Mouse (Mus musculus): ENCODE data around the gene Hnrnpa2b1. TPM values are rescaled to one million over a fixed set of nuclear protein-coding genes. Genes with fewer than 3 reads are reported as not detected.

Gene Hnrnpa2b1
- 713 and 815 TPM in 2 replicates for polyA plus RNA-seq (2015; fragmentation: Nextera tagmentation; extraction: Ambion mirVana)

GRCm38 (mm10) chr6:51469715-51470310 lies at the start of gene Hnrnpa2b1:
Gene Hnrnpa2b1 (minus strand): TSS chr6:51469894.

DNA sequence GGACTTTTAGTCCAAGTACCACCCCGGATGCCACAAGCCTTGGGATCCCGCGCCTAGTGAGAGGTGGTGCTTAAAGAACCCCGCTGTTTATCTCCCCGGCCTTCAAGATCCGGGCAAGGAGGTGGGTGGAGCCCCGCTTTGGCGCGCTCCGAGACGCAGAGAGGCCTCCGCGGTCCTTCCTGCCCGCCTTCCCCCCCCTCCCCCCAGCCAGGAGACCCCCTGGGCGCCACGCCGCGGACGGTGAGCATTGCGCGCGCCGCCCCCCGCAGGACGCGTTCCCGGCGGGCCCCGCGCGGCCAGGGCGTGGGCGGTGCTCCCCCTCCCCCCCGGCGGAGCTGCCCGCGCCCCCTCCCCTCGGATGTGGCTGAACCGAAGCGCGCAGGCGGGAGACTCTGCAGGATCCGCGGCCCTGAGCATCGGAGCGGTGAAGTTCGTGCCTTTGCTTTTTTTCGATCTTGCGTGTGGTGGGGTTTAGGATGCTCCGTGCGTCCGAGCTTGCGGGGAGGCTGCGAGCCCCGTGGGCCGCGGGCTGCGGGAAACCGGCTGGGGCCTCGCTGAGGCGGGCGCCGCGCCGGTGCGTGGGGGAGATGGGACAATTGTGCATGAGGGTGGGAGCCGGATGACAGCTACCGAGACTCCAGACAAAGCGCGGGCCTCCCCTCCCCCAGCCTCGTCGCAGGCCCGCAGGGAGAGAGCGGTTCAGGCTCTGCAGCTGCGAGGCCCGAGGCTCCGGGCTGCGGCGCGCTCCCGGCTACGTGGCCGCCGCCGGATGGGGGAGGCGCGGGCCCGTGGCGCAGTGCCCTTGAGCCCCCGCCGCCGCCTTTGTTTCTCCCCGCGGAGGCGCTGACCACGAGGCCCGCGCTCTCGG lies 851 bp upstream of the Hnrnpa2b1 start, which contains the start of gene Cbx3:
Gene Cbx3, plus strand, starts transcription at position 50 of the 868 bp plus-strand sequence.

GRCm38 (mm10) chr6:51432535-51433397 lies 36.9 kb downstream of the Hnrnpa2b1 start, which contains the start of gene Nfe2l3:
Gene Nfe2l3 (plus strand): TSS chr6:51432670.

Other genes with a start within 250 kb of the Hnrnpa2b1 start
- gene Nfe2l3, start 37.2 kb downstream of the Hnrnpa2b1 start, polyA plus RNA-seq (2015; fragmentation: Nextera tagmentation; extraction: Ambion mirVana): 3.6 and 5.0 TPM in 2 replicates
- 313 and 315 TPM in 2 replicates for gene Cbx3, start 466 bp upstream of the Hnrnpa2b1 start, polyA plus RNA-seq (2015; fragmentation: Nextera tagmentation; extraction: Ambion mirVana)
- 67.8 and 77.8 TPM in 2 replicates for gene Snx10, start 54.0 kb upstream of the Hnrnpa2b1 start, polyA plus RNA-seq (2015; fragmentation: Nextera tagmentation; extraction: Ambion mirVana)